ENCODE assay signal across 15 mouse cellular contexts in genomic region chr7:74252066-74252465, GRCm38 (mm10).
DNase-seq lines count a peak whose midpoint lies in the region.
"Had no signal": no experiment of that assay in that cellular context is flagged by ENCODE, and none has a peak within 500 bp of the region (broad histone marks: within the 10 kb centered on the region; RNA-seq: fewer than 3 reads in every experiment).

No protein-coding gene starts in this region.

- H3K27ac ChIP-seq in midbrain, embryonic 10.5 days (replicated peaks): no peak overlapping the region
- H3K27ac ChIP-seq in hindbrain, embryonic 10.5 days: no peak overlapping the region
- H3K27ac ChIP-seq: embryonic facial prominence, embryonic 10.5 days; heart, embryonic 13.5 days; hindbrain, embryonic 14.5 days; kidney, embryonic 15.5 days; lung, embryonic 15.5 days had no signal

- no peaks in the 10 kb centered on the region for H3K27me3 ChIP-seq in midbrain, embryonic 10.5 days (ENCODE audit: low read depth, poor library complexity, severe bottlenecking)
- no peaks in the 10 kb centered on the region for H3K27me3 ChIP-seq in hindbrain, embryonic 10.5 days (ENCODE audit: insufficient read depth, poor library complexity, severe bottlenecking)
- H3K27me3 ChIP-seq: heart, embryonic 13.5 days; kidney, embryonic 15.5 days; lung, embryonic 15.5 days had no signal

- no peaks in the 10 kb centered on the region for H3K4me1 ChIP-seq in midbrain, embryonic 10.5 days
- no peaks in the 10 kb centered on the region for H3K4me1 ChIP-seq in hindbrain, embryonic 10.5 days (replicated peaks)
- H3K4me1 ChIP-seq: embryonic facial prominence, embryonic 10.5 days; heart, embryonic 13.5 days; kidney, embryonic 15.5 days; lung, embryonic 15.5 days had no signal

- 95% methylated on average over 2 of the region's 2 CpGs for WGBS in midbrain, embryonic 10.5 days
- WGBS in hindbrain, embryonic 10.5 days: 96% methylated on average over 2 of the region's 2 CpGs

- H3K9me3 ChIP-seq in midbrain, embryonic 10.5 days (replicated peaks): no peaks in the 10 kb centered on the region
- H3K9me3 ChIP-seq in hindbrain, embryonic 10.5 days: no peaks in the 10 kb centered on the region
- H3K9me3 ChIP-seq: embryonic facial prominence, embryonic 10.5 days; heart, embryonic 13.5 days; kidney, embryonic 15.5 days; lung, embryonic 15.5 days had no signal

- no peak overlapping the region for H3K4me3 ChIP-seq in midbrain, embryonic 10.5 days
- H3K4me3 ChIP-seq in hindbrain, embryonic 10.5 days: no peak overlapping the region
- H3K4me3 ChIP-seq: embryonic facial prominence, embryonic 10.5 days; heart, embryonic 13.5 days; kidney, embryonic 15.5 days; lung, embryonic 15.5 days had no signal

- DNase-seq in NIH3T3 (ENCODE audit: low read depth): peak; percentile 14
- DNase-seq in adipocyte (ENCODE audit: low spot score): peak; percentile 72
- peak; percentile 34 for DNase-seq in gastrocnemius, postnatal 10 days
- DNase-seq in lung, postnatal 10 days: peak; percentile 11
- DNase-seq in midbrain, embryonic 10.5 days (ENCODE audit: low spot score): no peak
- DNase-seq in urinary bladder, adult 18-20 months (ENCODE audit: low spot score in 2 of 2): no peak
- DNase-seq in hindbrain, embryonic 10.5 days (ENCODE audit: low spot score): no peak
- DNase-seq: cerebellum, postnatal 36 days; heart, adult 11 months; retina, postnatal 1 day had no signal

- H3K36me3 ChIP-seq in midbrain, embryonic 10.5 days: no peaks in the 10 kb centered on the region
- no peaks in the 10 kb centered on the region for H3K36me3 ChIP-seq in hindbrain, embryonic 10.5 days
- H3K36me3 ChIP-seq: embryonic facial prominence, embryonic 10.5 days; heart, embryonic 13.5 days; kidney, embryonic 15.5 days; lung, embryonic 15.5 days had no signal

Comparison
In these comparisons a context has a peak if more than half of its experiments do, and no peak if none do; other contexts are left out.
1. DNase-seq: peak in NIH3T3 (single experiment), adipocyte (single experiment), gastrocnemius, postnatal 10 days (single experiment) and lung, postnatal 10 days (single experiment); none in midbrain, embryonic 10.5 days (single experiment), urinary bladder, adult 18-20 months (0 of 2) and hindbrain, embryonic 10.5 days (single experiment).